Mouse (Mus musculus): Measurements from ENCODE around the gene Rbp4. TPM values are rescaled to one million over a fixed set of nuclear protein-coding genes. Genes with fewer than 3 reads are reported as not detected.

Gene Rbp4
- 10 to 100 TPM; 12.5 to 17.3 (median 14.8) TPM for total RNA-seq (2022)

GRCm38 (mm10) chr19:38125219-38125610 lies at the start of gene Rbp4:
Rbp4 (minus strand) TSS chr19:38125281.
- DNase-seq (ENCODE audit: low spot score in 2 of 2), result no peak

- no peak for DNase-seq (ENCODE audit: low spot score in 2 of 2)
Observed at GRCm38 (mm10) chr19:38164633-38165032, 39.6 kb upstream of the Rbp4 start.

GRCm38 (mm10) chr19:38161648-38162354 lies 36.7 kb upstream of the Rbp4 start:
- no peak for DNase-seq (ENCODE audit: low spot score in 2 of 2)

- DNase-seq (ENCODE audit: low spot score in 2 of 2), result no peak
Observed at GRCm38 (mm10) chr19:38156243-38156642, 31.2 kb upstream of the Rbp4 start.

GRCm38 (mm10) chr19:38143540-38144271 lies 18.6 kb upstream of the Rbp4 start:
- DNase-seq (ENCODE audit: low spot score in 2 of 2), result no peak

GRCm38 (mm10) chr19:38134806-38135205 lies 9.7 kb upstream of the Rbp4 start:
- DNase-seq (ENCODE audit: low spot score in 2 of 2), result no peak

- DNase-seq (ENCODE audit: low spot score in 2 of 2), result no peak
Observed at GRCm38 (mm10) chr19:38133986-38134385, 8.9 kb upstream of the Rbp4 start.

- no peak for DNase-seq (ENCODE audit: low spot score in 2 of 2)
Observed at GRCm38 (mm10) chr19:38132481-38132880, 7.4 kb upstream of the Rbp4 start, which contains the start of gene Pde6c. Pde6c (plus strand) TSS chr19:38132781.

GRCm38 (mm10) chr19:38126656-38127055 lies 1.6 kb upstream of the Rbp4 start:
- no peak for DNase-seq (ENCODE audit: low spot score in 2 of 2)

- peak in 1 of 2 experiments; percentile 3 for DNase-seq (ENCODE audit: low spot score in 2 of 2)
Observed at GRCm38 (mm10) chr19:38124401-38125218, 471 bp downstream of the Rbp4 start.

- DNase-seq (ENCODE audit: low spot score in 2 of 2), result no peak
Observed at GRCm38 (mm10) chr19:38123921-38124320, 1.2 kb downstream of the Rbp4 start.

- DNase-seq (ENCODE audit: low spot score in 2 of 2), result no peak
Observed at GRCm38 (mm10) chr19:38120123-38120760, 4.8 kb downstream of the Rbp4 start.

GRCm38 (mm10) chr19:38114834-38115491 lies 10.1 kb downstream of the Rbp4 start:
- no peak for DNase-seq (ENCODE audit: low spot score in 2 of 2)

GRCm38 (mm10) chr19:38112575-38112974 lies 12.5 kb downstream of the Rbp4 start:
- DNase-seq (ENCODE audit: low spot score in 2 of 2), result no peak

- DNase-seq (ENCODE audit: low spot score in 2 of 2), result no peak
Observed at GRCm38 (mm10) chr19:38111056-38111455, 14.0 kb downstream of the Rbp4 start.

- no peak for DNase-seq (ENCODE audit: low spot score in 2 of 2)
Observed at GRCm38 (mm10) chr19:38109506-38110242, 15.4 kb downstream of the Rbp4 start.

- no peak for DNase-seq (ENCODE audit: low spot score in 2 of 2)
Observed at GRCm38 (mm10) chr19:38107871-38108270, 17.2 kb downstream of the Rbp4 start.

GRCm38 (mm10) chr19:38096858-38097758 lies 28.0 kb downstream of the Rbp4 start, which contains the start of gene Ffar4:
Ffar4 (plus strand) TSS chr19:38097071.
- no peak for DNase-seq (ENCODE audit: low spot score in 2 of 2)

- no peak for DNase-seq (ENCODE audit: low spot score in 2 of 2)
Observed at GRCm38 (mm10) chr19:38096231-38096630, 28.9 kb downstream of the Rbp4 start.

All from layer of hippocampus, adult 8-10 months (tissue).